Mouse (Mus musculus) splenic B cell, adult 2 months (primary cell): ENCODE results near the gene Tfr2.
A peak's percentile ranks its signal among the peaks of the same experiment; 100 is the strongest.

ENCODE experiments used
- DNase-seq: peaks from one replicate; pipeline ENCODE4 v3.0.0-alpha.2; 2011; ENCODE audit warnings: low read depth, low spot score
- H3K27me3 ChIP-seq: 2 replicates; pipeline ENCODE4 v1.6.1; 2012; ENCODE audit warnings: mild to moderate bottlenecking, low read length, moderate library complexity, mixed read lengths; ENCODE audit not compliant: control insufficient read depth, poor library complexity, insufficient read depth, severe bottlenecking
- H3K36me3 ChIP-seq: 2 replicates; pipeline ENCODE4 v1.6.1; 2012; ENCODE audit warnings: mild to moderate bottlenecking, low read length, moderate library complexity, mixed read lengths; ENCODE audit not compliant: control insufficient read depth, poor library complexity, insufficient read depth, severe bottlenecking

Tfr2 gene

GRCm38 (mm10) chr5:137553000-137553399 is 16.6 kb upstream of the Tfr2 start:
- H3K36me3 ChIP-seq = no peaks in the 10 kb centered on the region
- DNase-seq = no peak
- H3K27me3 ChIP-seq = peaks cover 5% of the 10 kb centered on the region

GRCm38 (mm10) chr5:137553411-137553837 is 16.2 kb upstream of the Tfr2 start, which contains the start of gene Actl6b:
TSS of gene Actl6b (plus strand) at chr5:137553517.
- H3K27me3 ChIP-seq = peaks cover 5% of the 10 kb centered on the region
- no peaks in the 10 kb centered on the region for H3K36me3 ChIP-seq
- DNase-seq = peak; percentile 38

- DNase-seq = no peak
- no peaks in the 10 kb centered on the region for H3K36me3 ChIP-seq
Measured at GRCm38 (mm10) chr5:137553898-137554297, 15.7 kb upstream of the Tfr2 start.

GRCm38 (mm10) chr5:137561556-137561955 is 8.1 kb upstream of the Tfr2 start:
- no peaks in the 10 kb centered on the region for H3K36me3 ChIP-seq
- H3K27me3 ChIP-seq = peaks cover 2% of the 10 kb centered on the region
- DNase-seq = no peak

More at GRCm38 (mm10) chr5:137553898-137554297, 15.7 kb upstream of the Tfr2 start:
- H3K27me3 ChIP-seq = peaks cover 5% of the 10 kb centered on the region

GRCm38 (mm10) chr5:137562965-137563364 is 6.7 kb upstream of the Tfr2 start:
- no peak for DNase-seq
- Histone ChIP-seq H3K27me3 (peaks cover 2% of the 10 kb centered on the region), H3K36me3 (no peaks in the 10 kb centered on the region)

GRCm38 (mm10) chr5:137565744-137566143 is 3.9 kb upstream of the Tfr2 start:
- Histone ChIP-seq H3K27me3 (no peaks in the 10 kb centered on the region), H3K36me3 (no peaks in the 10 kb centered on the region)
- DNase-seq = no peak

GRCm38 (mm10) chr5:137566416-137566815 is 3.2 kb upstream of the Tfr2 start:
- no peaks in the 10 kb centered on the region for H3K27me3 ChIP-seq
- no peaks in the 10 kb centered on the region for H3K36me3 ChIP-seq
- no peak for DNase-seq

- Histone ChIP-seq H3K36me3 (no peaks in the 10 kb centered on the region), H3K27me3 (no peaks in the 10 kb centered on the region)
- no peak for DNase-seq
Measured at GRCm38 (mm10) chr5:137568223-137568798, 1.3 kb upstream of the Tfr2 start.

GRCm38 (mm10) chr5:137569031-137569430 is 609 bp upstream of the Tfr2 start:
- DNase-seq = peak; percentile 50
- no peaks in the 10 kb centered on the region for H3K36me3 ChIP-seq
- H3K27me3 ChIP-seq = no peaks in the 10 kb centered on the region

GRCm38 (mm10) chr5:137570181-137570580 is 541 bp downstream of the Tfr2 start:
- no peak for DNase-seq
- no peaks in the 10 kb centered on the region for H3K27me3 ChIP-seq
- no peaks in the 10 kb centered on the region for H3K36me3 ChIP-seq

GRCm38 (mm10) chr5:137570691-137571586 is 1.3 kb downstream of the Tfr2 start:
- H3K36me3 ChIP-seq = no peaks in the 10 kb centered on the region
- H3K27me3 ChIP-seq = no peaks in the 10 kb centered on the region
- DNase-seq = no peak

GRCm38 (mm10) chr5:137574470-137574901 is 4.8 kb downstream of the Tfr2 start:
- no peak for DNase-seq
- Histone ChIP-seq H3K36me3 (no peaks in the 10 kb centered on the region), H3K27me3 (no peaks in the 10 kb centered on the region)

- Histone ChIP-seq H3K36me3 (no peaks in the 10 kb centered on the region), H3K27me3 (no peaks in the 10 kb centered on the region)
- DNase-seq = no peak
Measured at GRCm38 (mm10) chr5:137580246-137580645, 10.6 kb downstream of the Tfr2 start.

- Histone ChIP-seq H3K36me3 (no peaks in the 10 kb centered on the region), H3K27me3 (no peaks in the 10 kb centered on the region)
- DNase-seq = no peak
Measured at GRCm38 (mm10) chr5:137582702-137583101, 13.1 kb downstream of the Tfr2 start.

- no peaks in the 10 kb centered on the region for H3K36me3 ChIP-seq
- no peak for DNase-seq
- H3K27me3 ChIP-seq = no peaks in the 10 kb centered on the region
Measured at GRCm38 (mm10) chr5:137583670-137584169, 14.1 kb downstream of the Tfr2 start.
